Mouse (Mus musculus) myocyte (in vitro differentiated cells): ENCODE measurements around the gene Stat6. TPM values are rescaled to one million over a fixed set of nuclear protein-coding genes. Genes with fewer than 3 reads are reported as not detected.

Source experiments
- H3K27me3 ChIP-seq: one replicate; pipeline ENCODE4 v1.6.1; 2011; ENCODE audit not compliant: control insufficient read depth, insufficient read depth, insufficient read length
- H3K36me3 ChIP-seq: one replicate; pipeline ENCODE4 v1.6.1; 2011; ENCODE audit not compliant: control insufficient read depth, insufficient read depth
- H3K4me2 ChIP-seq: one replicate; pipeline ENCODE4 v1.6.1; 2011; ENCODE audit warnings: low read depth, control low read depth
- H3K4me3 ChIP-seq: one replicate; pipeline ENCODE4 v1.5.1; 2011; ENCODE audit warnings: mild to moderate bottlenecking, control low read depth, moderate library complexity
- H3K79me2 ChIP-seq: one replicate; pipeline ENCODE4 v1.6.1; 2011; ENCODE audit not compliant: control insufficient read depth, insufficient read depth
- H3ac ChIP-seq: one replicate; pipeline ENCODE4 v1.6.1; 2011; ENCODE audit not compliant: control insufficient read depth, insufficient read length
- CEBPB ChIP-seq: IDR thresholded peaks from 2 replicates; pipeline ENCODE4 v1.6.1; 2011; ENCODE audit warnings: mild to moderate bottlenecking, moderate library complexity; ENCODE audit not compliant: poor library complexity, insufficient read depth, severe bottlenecking
- E2F4 ChIP-seq: IDR thresholded peaks from one replicate; pipeline ENCODE4 v1.6.1; 2011; ENCODE audit warnings: mild to moderate bottlenecking, control low read depth, moderate library complexity; ENCODE audit not compliant: insufficient read depth
- MAX ChIP-seq: IDR thresholded peaks from one replicate; pipeline ENCODE4 v1.6.1; 2011; ENCODE audit warnings: low read depth, mild to moderate bottlenecking, control low read depth
- MYOD1 ChIP-seq, 3 experiments: IDR thresholded peaks; one replicate each; pipeline ENCODE4 v1.6.1; 2011; ENCODE audit warnings: control low read depth in 2 of 3, low read depth in 2 of 3, mild to moderate bottlenecking in 2 of 3, moderate library complexity in 1 of 3; ENCODE audit not compliant: insufficient read length in 2 of 3, control insufficient read depth in 1 of 3
- MYOG ChIP-seq, 3 experiments: IDR thresholded peaks; one replicate each; pipeline ENCODE4 v1.6.1; 2011; ENCODE audit warnings: control low read depth in 2 of 3, low read depth in 2 of 3, mild to moderate bottlenecking in 2 of 3; ENCODE audit not compliant: insufficient read length in 2 of 3, control insufficient read depth in 1 of 3, insufficient read depth in 1 of 3
- POLR2A ChIP-seq: IDR thresholded peaks from one replicate; pipeline ENCODE4 v1.6.1; 2011; ENCODE audit warnings: low read depth, mild to moderate bottlenecking, control low read depth, moderate library complexity; ENCODE audit not compliant: insufficient read length
- POLR2AphosphoS2 ChIP-seq: IDR thresholded peaks from one replicate; pipeline ENCODE4 v1.6.1; 2011; ENCODE audit warnings: low read depth, control low read depth; ENCODE audit not compliant: insufficient read length
- REST ChIP-seq: IDR thresholded peaks from one replicate; pipeline ENCODE4 v1.6.1; 2011; ENCODE audit warnings: mild to moderate bottlenecking, control low read depth, moderate library complexity; ENCODE audit not compliant: insufficient read depth, insufficient read length
- SRF ChIP-seq: IDR thresholded peaks from one replicate; pipeline ENCODE4 v1.6.1; 2011; ENCODE audit warnings: low read depth; ENCODE audit not compliant: control insufficient read depth, insufficient read length
- TCF12 ChIP-seq: IDR thresholded peaks from one replicate; pipeline ENCODE4 v1.6.1; 2011; ENCODE audit warnings: mild to moderate bottlenecking, control low read depth; ENCODE audit not compliant: poor library complexity, insufficient read depth, severe bottlenecking
- TCF3 ChIP-seq: IDR thresholded peaks from one replicate; pipeline ENCODE4 v1.6.1; 2011; ENCODE audit warnings: low read depth, control low read depth; ENCODE audit not compliant: insufficient read length
- USF1 ChIP-seq: IDR thresholded peaks from one replicate; pipeline ENCODE4 v1.6.1; 2011; ENCODE audit warnings: low read depth, mild to moderate bottlenecking, control low read depth, moderate library complexity
- polyA plus RNA-seq: library from polyadenylated mRNA; unstranded; fragments of >200 nt; fragmentation: generic; extraction: Trizol; gene quantifications from one replicate; pipeline ENCODE4 v1.2.1, GENCODE M21; 2012; ENCODE audit warnings: missing spikeins

Gene Stat6
- polyA plus RNA-seq, 1 experiment, result 0.26 TPM

GRCm38 (mm10) chr10:127677591-127678336 lies 35.0 kb downstream of the Stat6 start:
- TF ChIP-seq MYOD1 (IDR thresholded peaks at IDR 0.05; ENCODE audit: control insufficient read depth in 1 of 3, insufficient read length in 2 of 3, low read depth in 2 of 3) (no peak), USF1 (no peak), SRF (no peak), CEBPB (no peak), MAX (no peak), E2F4 (no peak), POLR2A (no peak), POLR2AphosphoS2 (no peak), TCF3 (no peak), REST (no peak)
- Histone ChIP-seq H3K4me2 (peak overlapping the region; percentile 98), H3K4me3 (peak overlapping the region; percentile 42), H3K27me3 (no peaks in the 10 kb centered on the region), H3ac (peak overlapping the region; percentile 17), H3K36me3 (no peaks in the 10 kb centered on the region), H3K79me2 (peaks cover 19% of the 10 kb centered on the region)

- Histone ChIP-seq H3K79me2 (peaks cover 30% of the 10 kb centered on the region), H3ac (no peak overlapping the region)
- TF ChIP-seq TCF3, result no peak
- no peak for TF ChIP-seq MAX
- TF ChIP-seq MYOG (IDR thresholded peaks at IDR 0.05; ENCODE audit: control insufficient read depth in 1 of 3, insufficient read depth in 1 of 3, insufficient read length in 2 of 3, low read depth in 2 of 3), result no peak
- no peak for TF ChIP-seq POLR2A
- TF ChIP-seq REST, result no peak
- TF ChIP-seq E2F4, result no peak
- no peak for TF ChIP-seq USF1
- no peak for TF ChIP-seq CEBPB
- no peak for TF ChIP-seq MYOD1 (IDR thresholded peaks at IDR 0.05; ENCODE audit: control insufficient read depth in 1 of 3, insufficient read length in 2 of 3, low read depth in 2 of 3)
- TF ChIP-seq SRF, result no peak
- no peak for TF ChIP-seq TCF12
- no peak for TF ChIP-seq POLR2AphosphoS2
These were observed 36.4 kb downstream of the Stat6 start for GRCm38 (mm10) chr10:127679208-127679607.

GRCm38 (mm10) chr10:127679881-127680280 lies 37.1 kb downstream of the Stat6 start:
- H3K36me3 ChIP-seq, result no peaks in the 10 kb centered on the region
- no peaks in the 10 kb centered on the region for H3K27me3 ChIP-seq
- H3K4me2 ChIP-seq, result no peak overlapping the region
- TF ChIP-seq POLR2AphosphoS2 (no peak), REST (no peak), MAX (no peak), TCF12 (no peak), SRF (no peak), TCF3 (no peak), USF1 (no peak), POLR2A (no peak), MYOG (IDR thresholded peaks at IDR 0.05; ENCODE audit: control insufficient read depth in 1 of 3, insufficient read depth in 1 of 3, insufficient read length in 2 of 3, low read depth in 2 of 3) (no peak), E2F4 (no peak), CEBPB (no peak), MYOD1 (IDR thresholded peaks at IDR 0.05; ENCODE audit: control insufficient read depth in 1 of 3, insufficient read length in 2 of 3, low read depth in 2 of 3) (no peak)
- no peak overlapping the region for H3ac ChIP-seq
- peaks cover 30% of the 10 kb centered on the region for H3K79me2 ChIP-seq
- no peak overlapping the region for H3K4me3 ChIP-seq

More at GRCm38 (mm10) chr10:127679208-127679607, 36.4 kb downstream of the Stat6 start:
- no peaks in the 10 kb centered on the region for H3K27me3 ChIP-seq
- no peaks in the 10 kb centered on the region for H3K36me3 ChIP-seq
- H3K4me3 ChIP-seq, result no peak overlapping the region
- no peak overlapping the region for H3K4me2 ChIP-seq

GRCm38 (mm10) chr10:127682886-127683285 lies 40.1 kb downstream of the Stat6 start:
- Histone ChIP-seq H3K4me3 (no peak overlapping the region), H3ac (no peak overlapping the region), H3K79me2 (peaks cover 30% of the 10 kb centered on the region), H3K27me3 (no peaks in the 10 kb centered on the region), H3K36me3 (no peaks in the 10 kb centered on the region), H3K4me2 (no peak overlapping the region)
- TF ChIP-seq MAX, result no peak
- no peak for TF ChIP-seq REST
- no peak for TF ChIP-seq E2F4
- TF ChIP-seq CEBPB, result no peak
- no peak for TF ChIP-seq TCF12
- TF ChIP-seq SRF, result no peak
- TF ChIP-seq MYOD1 (IDR thresholded peaks at IDR 0.05; ENCODE audit: control insufficient read depth in 1 of 3, insufficient read length in 2 of 3, low read depth in 2 of 3), result no peak
- TF ChIP-seq TCF3, result no peak
- TF ChIP-seq USF1, result no peak
- TF ChIP-seq POLR2AphosphoS2, result no peak
- TF ChIP-seq POLR2A, result no peak
- TF ChIP-seq MYOG (IDR thresholded peaks at IDR 0.05; ENCODE audit: control insufficient read depth in 1 of 3, insufficient read depth in 1 of 3, insufficient read length in 2 of 3, low read depth in 2 of 3), result no peak
